Mouse (Mus musculus): ENCODE results near the gene Fam43a.

Gene Fam43a

GRCm38 (mm10) chr16:30629509-30629908, 30.0 kb downstream of the Fam43a start:
- DNase-seq (ENCODE audit: low spot score in 2 of 2) = no peak

- DNase-seq (ENCODE audit: low spot score in 2 of 2) = no peak
Measured at GRCm38 (mm10) chr16:30633906-30634746, 34.6 kb downstream of the Fam43a start.

- no peak for DNase-seq (ENCODE audit: low spot score in 2 of 2)
Measured at GRCm38 (mm10) chr16:30638586-30638985, 39.1 kb downstream of the Fam43a start.

GRCm38 (mm10) chr16:30640591-30640990, 41.1 kb downstream of the Fam43a start:
- no peak for DNase-seq (ENCODE audit: low spot score in 2 of 2)

- DNase-seq (ENCODE audit: low spot score in 2 of 2) = no peak
Measured at GRCm38 (mm10) chr16:30641408-30641807, 41.9 kb downstream of the Fam43a start.

- no peak for DNase-seq (ENCODE audit: low spot score in 2 of 2)
Measured at GRCm38 (mm10) chr16:30642229-30642628, 42.7 kb downstream of the Fam43a start.

- no peak for DNase-seq (ENCODE audit: low spot score in 2 of 2)
Measured at GRCm38 (mm10) chr16:30644981-30645380, 45.5 kb downstream of the Fam43a start.

- DNase-seq (ENCODE audit: low spot score in 2 of 2) = no peak
Measured at GRCm38 (mm10) chr16:30645841-30646558, 46.5 kb downstream of the Fam43a start.

GRCm38 (mm10) chr16:30646856-30647255, 47.3 kb downstream of the Fam43a start:
- DNase-seq (ENCODE audit: low spot score in 2 of 2) = no peak

GRCm38 (mm10) chr16:30651292-30651691, 51.8 kb downstream of the Fam43a start:
- no peak for DNase-seq (ENCODE audit: low spot score in 2 of 2)

Data from urinary bladder, postnatal 4 days (tissue).